In the genomic region with DNA sequence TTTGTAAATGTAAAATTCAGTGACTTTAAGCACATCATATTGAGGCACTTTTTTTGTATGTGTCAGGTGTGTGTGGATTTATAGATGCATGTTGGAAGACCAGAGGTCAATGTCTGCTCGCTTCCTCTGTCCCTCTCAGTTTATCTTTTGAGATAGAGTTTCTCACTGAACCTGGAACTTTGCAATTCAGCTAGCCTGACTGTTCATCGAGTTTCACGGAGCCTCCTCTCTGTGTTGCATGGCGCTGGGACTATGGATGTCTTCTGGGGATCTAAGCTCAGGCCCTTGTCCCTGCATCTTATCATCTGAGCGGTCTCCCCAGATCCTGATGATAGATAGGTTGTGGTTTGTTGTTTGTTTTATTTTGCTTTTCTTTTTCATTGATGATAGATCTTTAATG, we compare ENCODE assay signal across 18 mouse cellular contexts.
"Had no signal": no experiment of that assay in that cellular context is flagged by ENCODE, and none has a peak within 500 bp of the region (broad histone marks: within the 10 kb centered on the region; RNA-seq: fewer than 3 reads in every experiment).

No protein-coding gene starts in this region.

- H3K9ac ChIP-seq: lung, embryonic 14.5 days; midbrain, embryonic 12.5 days; neural tube, embryonic 13.5 days; neural tube, embryonic 15.5 days had no signal

- H3K36me3 ChIP-seq: midbrain, embryonic 12.5 days; neural tube, embryonic 13.5 days; neural tube, embryonic 15.5 days had no signal

- H3K4me1 ChIP-seq: midbrain, embryonic 10.5 days; neural tube, embryonic 13.5 days; neural tube, embryonic 15.5 days had no signal

- DNase-seq: lung, adult 18-20 months; lung, embryonic 14.5 days; lung, postnatal 10 days; lung, postnatal 4 days; midbrain, embryonic 14.5 days; retina, postnatal 1 day; right cerebral cortex, adult 18-20 months; right cerebral cortex, postnatal 14 days; spleen, adult 18-20 months; thymus, adult 18-20 months; thymus, postnatal 14 days; thymus, postnatal 36 days had no signal

- H3K4me2 ChIP-seq: lung, embryonic 14.5 days; midbrain, embryonic 12.5 days; neural tube, embryonic 13.5 days; neural tube, embryonic 15.5 days had no signal

- H3K4me3 ChIP-seq: midbrain, embryonic 10.5 days; midbrain, embryonic 12.5 days; myocyte; neural tube, embryonic 13.5 days; neural tube, embryonic 15.5 days had no signal

- H3K9me3 ChIP-seq: midbrain, embryonic 10.5 days; midbrain, embryonic 12.5 days; neural tube, embryonic 13.5 days; neural tube, embryonic 15.5 days had no signal

- H3K27ac ChIP-seq: midbrain, embryonic 10.5 days; midbrain, embryonic 12.5 days; neural tube, embryonic 13.5 days; neural tube, embryonic 15.5 days had no signal

- ATAC-seq: midbrain, embryonic 16.5 days had no signal

- H3K27me3 ChIP-seq: midbrain, embryonic 12.5 days; neural tube, embryonic 13.5 days; neural tube, embryonic 15.5 days had no signal
